Mouse (Mus musculus) hematopoietic stem cell, adult 5-6 weeks (primary cell): Measurements from ENCODE around the gene Olfr728. TPM values are rescaled to one million over a fixed set of nuclear protein-coding genes. Genes with fewer than 3 reads are reported as not detected.

ENCODE experiments used
- ATAC-seq, 2 experiments: fragments of 125-278 bp in 1 of 2; replicated peaks in 1 of 2; 2 replicates each; pipeline ENCODE4 v1.8.0; 2016 to 2017; ENCODE audit warnings: inconsistent platforms in 2 of 2, mild to moderate bottlenecking in 2 of 2, moderate number of reproducible peaks in 2 of 2, low read depth in 1 of 2, moderate TSS enrichment in 1 of 2; ENCODE audit not compliant: low FRiP score in 2 of 2, poor library complexity in 2 of 2, severe bottlenecking in 2 of 2, insufficient read depth in 1 of 2, low TSS enrichment in 1 of 2
- total RNA-seq: library from RNA; stranded (forward); fragments of 172-1452, 232-1000 nt; gene quantifications from 2 replicates; pipeline ENCODE4 v1.2.3, GENCODE M21; 2017

Olfr728 gene
- total RNA-seq: not detected in 2 replicates

DNA sequence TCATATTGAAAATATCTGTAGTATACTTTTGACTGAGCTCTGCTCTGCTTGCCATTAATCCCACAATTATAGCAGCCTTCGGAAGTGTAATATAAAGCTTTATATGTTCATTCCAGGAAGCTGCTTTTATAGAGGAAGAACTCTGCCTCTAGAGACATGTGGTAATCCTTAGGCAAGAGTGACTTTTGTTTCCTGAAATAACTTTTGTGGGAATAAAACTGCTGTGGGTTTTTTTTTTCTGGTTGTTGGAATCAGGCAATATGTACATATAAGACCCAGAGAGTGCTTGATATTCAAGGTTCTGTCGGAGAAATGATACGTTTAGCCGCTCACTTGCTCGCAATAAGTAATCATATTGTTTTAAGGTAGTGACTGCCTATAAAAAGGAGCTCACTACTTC, at the start of gene Olfr728:
Gene Olfr728, minus strand, starts transcription at position 101 of the 400 bp plus-strand sequence.
- no peak for ATAC-seq

GRCm38 (mm10) chr14:50188098-50188497, 45.6 kb upstream of the Olfr728 start, which contains the start of gene Olfr730:
Gene Olfr730, minus strand, starts transcription at chr14:50188198.
- ATAC-seq: no peak

- no peak for ATAC-seq
These were observed 10.3 kb upstream of the Olfr728 start, which contains the start of gene Olfr729 for GRCm38 (mm10) chr14:50152810-50153209. Gene Olfr729, minus strand, starts transcription at chr14:50152910.

GRCm38 (mm10) chr14:50122886-50123285, 19.6 kb downstream of the Olfr728 start, which contains the start of gene Olfr727:
Gene Olfr727, plus strand, starts transcription at chr14:50123186.
- ATAC-seq: no peak

GRCm38 (mm10) chr14:50090853-50091252, 51.6 kb downstream of the Olfr728 start, which contains the start of gene Olfr726:
Gene Olfr726, minus strand, starts transcription at chr14:50090953.
- no peak for ATAC-seq

Other genes with a start within 250 kb of the Olfr728 start
- not detected in 2 replicates for gene Olfr722, start 240.7 kb downstream of the Olfr728 start, total RNA-seq
- gene Olfr723, start 210.9 kb downstream of the Olfr728 start, total RNA-seq: not detected in 2 replicates
- gene Olfr724, start 179.4 kb downstream of the Olfr728 start, total RNA-seq: not detected in 2 replicates
- gene Olfr725, start 102.3 kb downstream of the Olfr728 start, total RNA-seq: not detected in 2 replicates
- not detected in 2 replicates for gene Olfr726, start 51.7 kb downstream of the Olfr728 start, total RNA-seq
- not detected in 2 replicates for gene Olfr727, start 19.5 kb downstream of the Olfr728 start, total RNA-seq
- gene Olfr729, start 10.2 kb upstream of the Olfr728 start, total RNA-seq: not detected in 2 replicates
- not detected in 2 replicates for gene Olfr730, start 45.5 kb upstream of the Olfr728 start, total RNA-seq
- gene Olfr731, start 99.2 kb upstream of the Olfr728 start, total RNA-seq: not detected in 2 replicates
- not detected in 2 replicates for gene Olfr732, start 141.5 kb upstream of the Olfr728 start, total RNA-seq
- gene Olfr733, start 158.8 kb upstream of the Olfr728 start, total RNA-seq: not detected in 2 replicates
- gene Olfr734, start 184.1 kb upstream of the Olfr728 start, total RNA-seq: not detected in 2 replicates
- not detected in 2 replicates for gene Olfr735, start 206.2 kb upstream of the Olfr728 start, total RNA-seq
- not detected in 2 replicates for gene Tlr11, start 215.2 kb upstream of the Olfr728 start, total RNA-seq
- not detected in 2 replicates for gene Olfr736, start 238.5 kb upstream of the Olfr728 start, total RNA-seq